Mouse (Mus musculus): Measurements from ENCODE around the gene BC035044.
"Not testable (repeated sequence)": the region's sequence is repeated elsewhere in the genome, so short reads cannot be mapped to it uniquely, and the experiment has no call there.

The BC035044 gene

GRCm38 (mm10) chr6:128826781-128827180, 64.1 kb downstream of the BC035044 start:
- no peak for DNase-seq

- no peak for DNase-seq
Measured at GRCm38 (mm10) chr6:128826132-128826531, 64.8 kb downstream of the BC035044 start, which contains the start of the genes Gm44511 and Klrb1b. Gene Gm44511 (minus strand): TSS chr6:128826315. Gene Klrb1b (minus strand): TSS chr6:128826331.

GRCm38 (mm10) chr6:128818083-128818802, 72.7 kb downstream of the BC035044 start:
- DNase-seq, result no peak

GRCm38 (mm10) chr6:128808532-128808931, 82.4 kb downstream of the BC035044 start:
- DNase-seq, result no peak

GRCm38 (mm10) chr6:128807021-128807420, 83.9 kb downstream of the BC035044 start:
- DNase-seq, result no peak

- DNase-seq, result not testable (repeated sequence)
Measured at GRCm38 (mm10) chr6:128804823-128805640, 85.9 kb downstream of the BC035044 start.

- DNase-seq, result peak; percentile 91
Measured at GRCm38 (mm10) chr6:128802999-128803857, 87.7 kb downstream of the BC035044 start.

- peak; percentile 32 for DNase-seq
Measured at GRCm38 (mm10) chr6:128802557-128802956, 88.4 kb downstream of the BC035044 start.

GRCm38 (mm10) chr6:128800696-128801095, 90.2 kb downstream of the BC035044 start:
- DNase-seq, result not testable (repeated sequence)

GRCm38 (mm10) chr6:128799896-128800270, 91.0 kb downstream of the BC035044 start:
- DNase-seq, result no peak

- peak; percentile 83 for DNase-seq
Measured at GRCm38 (mm10) chr6:128799144-128799895, 91.6 kb downstream of the BC035044 start.
